Mouse (Mus musculus) Muller cell, postnatal 12 days (primary cell): Measurements from ENCODE around the gene Pecam1.
"Not testable (repeated sequence)": the region's sequence is repeated elsewhere in the genome, so short reads cannot be mapped to it uniquely, and the experiment has no call there.

Experiments used
- DNase-seq: peaks from one replicate; pipeline ENCODE4 v3.0.0-alpha.2; 2015; ENCODE audit errors: inconsistent ontology term

Gene Pecam1

DNA sequence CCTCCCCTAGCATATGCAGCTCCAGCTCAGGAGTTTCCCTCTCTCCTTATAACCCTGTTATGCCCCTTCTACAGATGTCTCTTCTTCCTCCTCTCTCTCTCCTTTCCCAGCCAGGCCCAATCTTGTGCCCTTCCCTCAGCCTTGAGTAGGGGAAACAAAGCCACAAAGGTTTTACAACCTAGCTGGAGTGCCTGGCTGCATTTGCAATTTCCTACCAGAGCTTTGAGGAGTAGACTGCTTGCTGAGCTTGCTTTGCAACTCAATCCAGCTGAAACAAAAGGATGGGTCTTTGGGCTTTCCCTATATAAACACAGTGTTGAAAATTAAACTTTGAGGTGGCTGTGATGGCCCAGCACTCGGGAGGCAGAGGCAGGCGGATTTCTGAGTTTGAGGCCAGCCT lies 117.0 kb downstream of the Pecam1 start:
- DNase-seq: no peak

DNA sequence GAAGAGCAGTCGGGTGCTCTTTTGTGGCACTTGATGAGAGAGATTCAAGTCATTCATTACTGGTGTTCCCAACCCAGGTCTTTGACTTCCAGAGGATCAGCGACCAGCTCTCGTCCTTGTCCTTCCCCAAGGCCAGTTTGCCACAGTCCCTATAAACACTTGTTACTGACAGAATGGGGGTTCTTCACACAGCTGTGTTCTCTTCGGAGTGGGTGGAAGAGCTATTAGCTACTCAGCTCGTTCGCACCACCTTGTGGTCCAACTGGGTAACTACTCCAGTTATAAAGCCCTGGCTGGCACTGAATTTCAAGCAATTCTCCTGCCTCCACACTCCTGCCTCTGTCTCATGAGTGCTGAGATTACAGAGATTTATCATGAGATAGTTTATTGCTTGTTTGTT lies 122.7 kb downstream of the Pecam1 start:
- DNase-seq: peak; percentile 53

DNA sequence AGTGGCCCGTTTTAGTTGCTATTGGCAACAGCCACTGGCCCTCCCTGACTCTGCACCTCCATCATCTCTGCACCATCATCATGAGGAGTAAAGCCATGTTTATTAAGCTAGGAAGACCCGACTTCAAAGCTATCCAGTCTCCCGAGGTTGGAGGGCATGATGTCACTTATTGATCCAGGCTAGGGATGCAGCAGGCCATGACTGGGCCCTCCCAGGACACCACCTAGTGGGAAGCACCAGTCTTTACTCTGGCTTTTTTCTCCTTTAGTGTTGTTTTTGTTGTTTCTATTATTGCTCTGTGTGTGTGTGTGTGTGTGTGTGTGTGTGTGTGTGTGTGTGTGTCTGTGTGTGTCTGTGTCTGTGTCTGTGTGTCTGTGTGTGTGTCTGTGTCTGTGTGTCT lies 124.9 kb downstream of the Pecam1 start:
- DNase-seq: no peak

DNA sequence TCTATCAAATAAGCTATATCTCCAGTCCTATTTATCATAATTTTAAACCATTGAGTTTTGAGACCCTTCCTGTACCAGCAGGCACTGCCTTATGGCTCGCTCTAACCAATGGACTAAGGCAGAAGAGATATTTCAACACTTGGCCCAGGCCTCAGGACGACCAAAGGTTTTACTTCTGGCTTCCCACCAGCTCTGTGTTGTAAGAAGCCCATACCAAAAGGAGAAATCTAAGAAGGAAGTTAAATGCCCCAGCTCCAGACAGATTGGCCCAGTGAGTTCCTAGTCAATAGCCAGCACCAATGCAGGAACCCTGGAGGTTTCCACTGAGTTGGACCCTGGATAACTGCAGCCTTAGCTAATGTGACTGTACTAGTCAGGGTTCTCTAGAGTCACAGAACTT lies 126.8 kb downstream of the Pecam1 start:
- DNase-seq: no peak

DNA sequence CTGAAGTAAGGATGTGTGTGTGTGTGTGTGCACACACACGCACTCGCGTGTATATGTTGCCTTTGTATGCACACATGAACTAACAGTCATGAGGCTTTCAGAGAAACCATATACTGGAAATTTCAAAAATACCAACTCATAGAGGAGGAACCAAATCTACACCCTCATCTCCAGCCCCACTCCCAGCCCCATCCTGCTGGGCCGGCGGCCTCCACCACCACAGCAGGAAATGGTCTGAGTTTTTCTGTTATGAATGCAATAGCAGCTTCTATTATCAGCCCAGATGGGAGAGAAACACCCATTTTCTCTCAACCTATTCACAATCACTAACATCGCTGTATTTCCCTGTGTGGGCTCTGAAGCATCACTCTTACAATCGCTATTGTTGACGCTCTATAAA lies 128.4 kb downstream of the Pecam1 start:
- no peak for DNase-seq

DNA sequence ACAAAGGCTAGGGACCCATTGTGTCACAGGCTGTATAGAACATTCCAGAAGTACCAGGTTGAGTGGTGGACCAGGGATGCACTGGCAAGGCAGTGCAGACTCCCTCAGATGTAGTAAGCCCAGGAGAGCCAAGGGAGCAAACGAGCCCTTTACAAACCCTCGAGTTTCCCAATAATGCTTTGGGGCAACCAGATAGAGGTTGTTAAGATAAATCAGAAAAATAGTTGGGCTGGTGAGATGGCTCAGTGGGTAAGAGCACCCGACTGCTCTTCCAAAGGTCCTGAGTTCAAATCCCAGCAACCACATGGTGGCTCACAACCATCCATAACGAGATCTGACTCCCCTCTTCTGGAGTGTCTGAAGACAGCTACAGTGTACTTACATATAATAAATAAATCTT lies 131.7 kb downstream of the Pecam1 start:
- not testable (repeated sequence) for DNase-seq

DNA sequence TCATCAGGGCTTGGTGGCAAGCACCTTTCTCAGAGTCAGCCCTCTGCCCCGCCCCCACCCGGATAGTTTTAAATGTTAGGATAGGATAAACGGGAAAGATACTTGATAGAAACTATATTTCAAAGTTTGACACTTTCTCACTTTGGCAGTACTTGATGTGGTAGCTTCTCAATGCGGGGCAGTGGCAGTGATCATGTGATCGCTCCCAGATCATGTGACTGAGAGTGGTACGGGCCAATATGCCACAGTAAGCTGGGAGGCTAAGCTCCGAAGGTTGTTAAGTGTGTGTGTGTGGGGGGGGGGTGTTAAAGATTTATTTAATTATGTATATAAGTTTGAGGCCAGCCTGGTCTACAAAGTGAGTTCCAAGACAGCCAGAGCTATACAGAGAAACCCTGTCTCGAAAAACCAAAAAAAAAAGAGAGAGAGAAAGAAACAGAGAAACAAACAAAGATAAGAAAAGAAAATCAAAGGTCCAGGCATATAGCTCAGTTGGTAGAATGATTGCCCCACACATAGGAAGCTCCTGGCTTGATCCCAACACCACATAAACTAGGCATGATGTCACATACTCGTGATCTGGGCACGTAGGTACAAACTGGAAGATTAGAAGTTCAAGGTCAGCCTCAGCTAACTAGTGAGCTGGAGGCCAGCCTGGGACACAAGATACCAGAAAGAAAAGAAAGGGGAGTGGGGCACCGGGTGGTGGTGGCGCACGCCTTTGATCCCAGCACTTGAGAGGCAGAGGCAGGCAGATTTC lies 132.4 kb downstream of the Pecam1 start:
- no peak for DNase-seq

DNA sequence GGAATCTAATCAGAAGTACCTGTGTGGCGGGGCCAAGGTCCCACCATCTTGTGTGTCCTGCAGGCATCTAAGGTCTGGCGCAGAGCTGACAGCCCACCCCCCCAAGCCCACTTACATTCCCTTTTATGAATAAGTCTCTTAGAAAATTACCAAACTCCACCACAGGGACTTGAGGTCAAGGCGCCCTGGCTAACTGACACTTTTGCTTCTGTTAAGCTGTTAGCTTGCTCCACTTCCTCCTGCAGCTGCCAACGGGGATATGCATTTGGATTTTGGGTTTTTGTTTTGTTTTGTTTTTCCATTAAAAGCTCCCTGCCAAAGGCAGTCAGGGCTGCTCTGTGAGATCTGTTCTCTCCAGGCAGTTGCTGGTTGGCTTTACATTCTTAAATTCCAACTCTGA lies 134.9 kb downstream of the Pecam1 start:
- DNase-seq: no peak

DNA sequence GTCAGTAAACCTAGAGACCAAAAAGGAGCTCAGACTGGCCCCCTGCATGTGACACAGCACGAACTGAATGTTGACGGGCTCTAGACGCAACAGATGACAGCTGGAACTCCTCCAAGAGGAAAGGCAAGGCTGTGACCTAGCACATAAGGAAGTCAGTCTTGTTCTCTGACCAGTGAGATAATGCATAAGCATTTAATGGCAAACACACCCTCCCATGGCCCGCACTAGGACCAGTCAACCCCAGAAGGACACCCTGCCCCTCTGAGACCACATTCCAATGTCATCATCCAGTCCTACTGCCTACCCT lies 136.1 kb downstream of the Pecam1 start:
- DNase-seq: no peak

DNA sequence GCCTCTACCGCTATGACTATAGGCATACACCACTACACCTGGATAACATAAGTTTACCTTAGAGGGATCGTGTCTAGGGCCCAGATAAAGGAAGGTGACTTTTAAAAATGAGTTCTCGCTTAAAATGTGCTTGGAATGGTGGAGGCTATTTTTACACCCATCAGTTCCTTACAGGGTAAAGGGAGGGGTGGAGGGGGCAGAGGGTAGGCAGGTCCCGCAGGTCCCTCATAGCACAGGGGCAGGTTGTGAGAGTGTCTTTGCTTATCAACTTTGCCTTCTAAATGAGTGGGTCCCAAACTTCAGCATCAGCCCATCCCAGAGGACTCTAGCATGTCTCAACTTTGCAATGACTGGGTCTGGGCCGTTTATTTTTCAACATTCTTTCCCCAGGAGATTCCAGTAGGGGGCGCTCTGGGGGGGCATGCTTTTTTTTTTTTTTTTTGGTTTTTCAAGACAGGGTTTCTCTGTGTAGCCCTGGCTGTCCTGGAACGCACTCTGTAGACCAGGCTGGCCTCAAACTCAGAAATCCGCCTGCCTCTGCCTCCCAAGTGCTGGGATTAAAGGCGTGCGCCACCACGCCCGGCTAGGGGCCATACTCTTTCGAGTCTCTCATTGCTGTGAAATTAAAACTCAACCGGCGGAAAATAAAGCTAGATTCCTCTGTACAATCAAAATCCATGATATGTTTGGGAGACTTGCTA lies 136.6 kb downstream of the Pecam1 start:
- no peak for DNase-seq

DNA sequence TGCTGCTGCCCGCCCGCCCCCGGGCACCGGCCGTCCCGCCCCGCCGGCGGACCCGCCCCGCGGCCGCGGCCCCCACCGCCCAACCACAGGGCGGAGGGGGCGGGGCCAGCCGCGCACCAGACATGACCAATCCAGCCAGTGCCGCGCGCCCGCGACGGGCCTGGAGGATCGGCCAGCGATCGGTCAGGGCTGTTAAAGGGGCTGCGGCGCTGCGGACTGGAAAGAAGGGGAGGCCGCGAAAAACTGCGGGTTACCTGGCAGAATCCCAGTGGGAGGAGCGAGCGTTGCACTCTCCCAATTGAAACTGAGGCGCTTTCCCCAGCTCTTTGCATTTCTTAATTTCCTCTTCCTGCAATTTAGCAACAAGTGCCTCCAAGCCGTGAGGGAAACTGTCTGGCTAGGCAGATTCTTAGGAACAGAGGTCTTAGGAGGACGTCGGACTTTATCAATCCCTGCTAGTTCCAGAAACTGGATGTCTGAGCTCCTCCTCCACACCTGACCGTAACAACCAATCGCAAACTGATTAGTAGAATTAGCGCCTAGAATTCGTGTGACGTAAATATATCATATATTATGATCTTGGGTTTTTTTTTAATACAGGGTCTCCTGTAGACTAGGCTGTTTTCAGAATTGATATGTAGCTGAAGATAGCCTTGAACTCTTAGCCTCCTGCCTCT lies 137.3 kb downstream of the Pecam1 start, which contains the start of gene Tex2:
Tex2 (minus strand) TSS at position 463 of the 677 bp plus-strand sequence.
- peak; percentile 99 for DNase-seq

DNA sequence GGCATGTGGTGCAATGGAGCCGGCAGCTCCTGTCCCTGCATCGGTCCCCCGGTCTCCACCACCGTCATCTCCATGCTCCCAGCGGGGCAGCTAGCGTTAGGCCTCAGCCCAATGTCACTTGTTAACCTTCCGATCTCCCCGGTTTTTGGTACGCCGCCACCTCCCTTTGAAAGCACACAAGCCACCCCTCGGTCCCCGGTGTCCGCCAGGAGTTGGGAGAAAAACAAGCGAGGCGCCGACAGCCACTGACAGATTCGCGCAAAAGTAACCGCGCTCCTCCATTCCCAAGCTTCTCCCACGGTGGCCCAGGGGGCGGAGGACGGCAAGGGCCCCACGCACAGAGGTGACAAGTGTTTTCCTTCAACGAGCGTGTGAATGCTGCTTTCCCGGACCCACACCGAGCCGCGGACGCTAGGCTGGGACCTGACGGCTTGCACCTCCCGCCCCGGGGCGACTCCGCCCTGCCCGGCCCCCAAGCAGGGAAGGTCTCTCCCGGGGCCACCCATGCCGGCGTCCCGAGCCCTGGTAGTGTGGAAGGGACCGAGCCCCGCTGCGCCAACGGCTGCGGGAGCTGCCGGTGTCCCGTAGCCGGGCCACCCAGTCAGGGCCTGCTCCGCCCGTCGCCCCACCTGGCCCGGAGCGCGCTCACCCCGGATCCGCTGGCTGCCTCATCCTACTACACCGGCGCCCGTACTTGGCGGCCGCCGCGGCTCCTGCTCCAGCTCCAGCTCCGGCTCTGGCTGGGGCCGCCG lies 138.0 kb downstream of the Pecam1 start:
- peak; percentile 78 for DNase-seq

DNA sequence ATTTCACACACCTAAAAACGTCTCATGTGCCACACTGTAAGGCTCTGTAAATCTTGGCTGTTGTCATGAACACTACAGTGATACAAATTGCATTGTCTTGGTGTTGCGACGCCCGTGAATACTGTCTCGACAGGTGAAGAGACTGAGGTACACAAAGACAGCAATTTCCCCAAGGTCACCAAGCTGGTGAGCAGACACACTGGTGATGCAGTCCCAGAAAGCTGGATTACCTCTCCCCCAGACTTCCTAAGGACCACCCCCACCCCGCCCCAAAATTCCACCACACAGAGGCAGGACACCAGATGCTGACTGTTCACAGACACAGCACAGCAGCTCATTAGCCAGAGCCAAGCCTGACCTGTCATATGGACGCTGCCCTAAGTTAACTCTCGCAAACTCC lies 140.7 kb downstream of the Pecam1 start:
- DNase-seq: no peak

DNA sequence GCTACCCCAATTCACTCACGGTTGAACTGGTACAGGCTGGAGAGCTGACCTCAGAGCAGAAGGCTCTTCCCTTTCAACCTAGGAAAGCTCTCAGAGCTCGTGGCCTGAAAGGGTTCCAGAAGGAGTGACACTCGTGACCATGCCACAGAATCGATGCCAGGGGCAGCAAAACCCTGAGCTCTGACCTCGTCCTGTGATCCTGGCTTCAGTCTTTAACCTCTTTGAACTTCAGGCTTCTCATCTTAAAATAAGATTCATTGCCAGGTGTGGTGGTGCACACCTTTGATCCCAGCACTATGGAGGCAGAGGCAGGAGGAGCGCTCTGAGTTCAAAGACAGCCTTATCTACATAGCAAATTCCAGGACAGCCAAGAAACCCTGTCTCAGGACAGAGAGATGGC lies 143.1 kb downstream of the Pecam1 start:
- no peak for DNase-seq

DNA sequence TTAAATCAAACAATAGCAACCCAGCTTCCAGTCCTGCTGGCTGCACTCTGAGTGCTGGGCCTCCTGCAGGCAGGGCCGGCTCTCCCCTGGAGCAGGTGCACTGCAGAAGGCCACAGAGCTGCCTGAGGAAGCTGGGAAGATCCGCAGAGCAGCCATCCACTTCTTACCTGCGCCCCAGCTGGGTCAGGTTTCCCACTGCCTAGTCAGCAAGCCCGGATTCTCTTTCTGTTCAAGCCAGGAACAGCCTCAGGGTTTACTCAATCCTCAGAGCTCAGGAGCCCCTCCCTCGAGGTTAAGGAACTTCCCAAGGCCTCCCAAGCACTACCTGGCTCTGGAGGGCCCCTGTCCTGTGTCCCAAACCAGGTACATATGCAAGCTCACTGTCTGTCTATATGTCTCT lies 144.4 kb downstream of the Pecam1 start:
- no peak for DNase-seq
